Comparison of ENCODE assay signal across 9 mouse cellular contexts in genomic region chr4:84836979-84837378, GRCm38 (mm10). TPM values are rescaled to one million over a fixed set of nuclear protein-coding genes. Genes with fewer than 3 reads are reported as not detected.
DNase-seq lines count a peak whose midpoint lies in the region; ATAC-seq and TF ChIP-seq lines count a peak whose summit lies in the region.
"Had no signal": no experiment of that assay in that cellular context is flagged by ENCODE, and none has a peak within 500 bp of the region (broad histone marks: within the 10 kb centered on the region; RNA-seq: fewer than 3 reads in every experiment).

No protein-coding gene starts in this region.

- no peaks in the 10 kb centered on the region for H3K4me1 ChIP-seq in midbrain, postnatal 0 days (ENCODE audit: insufficient read depth, low read length)
- H3K4me1 ChIP-seq in midbrain, embryonic 11.5 days (ENCODE audit: control insufficient read depth, insufficient read depth, low read length) = no peaks in the 10 kb centered on the region
- no peaks in the 10 kb centered on the region for H3K4me1 ChIP-seq in stomach, postnatal 0 days (replicated peaks; ENCODE audit: control insufficient read depth, insufficient read depth)
- H3K4me1 ChIP-seq: neural tube, embryonic 12.5 days had no signal

- H3K4me2 ChIP-seq in midbrain, postnatal 0 days (ENCODE audit: low read depth, low read length, poor library complexity, severe bottlenecking) = no peak overlapping the region
- no peak overlapping the region for H3K4me2 ChIP-seq in midbrain, embryonic 11.5 days
- no peak overlapping the region for H3K4me2 ChIP-seq in stomach, postnatal 0 days (replicated peaks; ENCODE audit: low read depth)
- H3K4me2 ChIP-seq: neural tube, embryonic 12.5 days had no signal

- no peak overlapping the region for H3K4me3 ChIP-seq in gastrocnemius, adult 2 months
- H3K4me3 ChIP-seq in midbrain, postnatal 0 days (ENCODE audit: low read depth, low read length) = no peak overlapping the region
- H3K4me3 ChIP-seq in midbrain, embryonic 11.5 days (ENCODE audit: low read depth, low read length) = no peak overlapping the region
- H3K4me3 ChIP-seq in stomach, postnatal 0 days (ENCODE audit: low read depth, low read length) = no peak overlapping the region
- H3K4me3 ChIP-seq: neural tube, embryonic 12.5 days had no signal

- ATAC-seq in midbrain, postnatal 0 days (ENCODE audit: low FRiP score) = no peak
- no peak for ATAC-seq in midbrain, embryonic 11.5 days (ENCODE audit: low FRiP score)
- no peak for ATAC-seq in stomach, postnatal 0 days (ENCODE audit: low FRiP score, low TSS enrichment)

- no peak for TF ChIP-seq EP300 in stomach, postnatal 0 days (optimal IDR thresholded peaks at IDR 0.05)

- DNase-seq in gastrocnemius, adult 2 months = no peak
- no peak for DNase-seq in gastrocnemius, postnatal 10 days
- DNase-seq in midbrain, postnatal 0 days (ENCODE audit: low spot score) = peak; percentile 38
- DNase-seq in midbrain, embryonic 11.5 days (ENCODE audit: low spot score, missing footprints) = no peak
- DNase-seq in c-Kit-positive CD71-negative TER-119-negative erythroid progenitor cells, embryonic 14.5 days (ENCODE audit: low read depth) = peak; percentile 2
- peak; percentile 46 for DNase-seq in kidney, postnatal 10 days
- DNase-seq in stomach, postnatal 0 days (ENCODE audit: low spot score) = peak; percentile 20
- DNase-seq in yolk sac, embryonic 10.5 days (ENCODE audit: low spot score) = no peak

- no peak overlapping the region for H3K9ac ChIP-seq in midbrain, postnatal 0 days (replicated peaks; ENCODE audit: low read length, poor library complexity, severe bottlenecking)
- H3K9ac ChIP-seq in midbrain, embryonic 11.5 days (ENCODE audit: low read length) = no peak overlapping the region
- H3K9ac ChIP-seq in stomach, postnatal 0 days (ENCODE audit: low read length) = no peak overlapping the region
- H3K9ac ChIP-seq: neural tube, embryonic 12.5 days had no signal

- H3K27me3 ChIP-seq in midbrain, postnatal 0 days (ENCODE audit: insufficient read depth, low read length) = no peaks in the 10 kb centered on the region
- no peaks in the 10 kb centered on the region for H3K27me3 ChIP-seq in midbrain, embryonic 11.5 days (ENCODE audit: control insufficient read depth, insufficient read depth, low read length)
- H3K27me3 ChIP-seq in stomach, postnatal 0 days (ENCODE audit: control insufficient read depth, insufficient read depth, low read length) = no peaks in the 10 kb centered on the region
- H3K27me3 ChIP-seq: neural tube, embryonic 12.5 days had no signal

- WGBS in midbrain, postnatal 0 days = 46% methylated on average over 5 of the region's 5 CpGs
- 47% methylated on average over 5 of the region's 5 CpGs for WGBS in midbrain, embryonic 11.5 days
- WGBS in stomach, postnatal 0 days = 46% methylated on average over 5 of the region's 5 CpGs

- TF ChIP-seq CTCF in gastrocnemius, adult 2 months (IDR thresholded peaks at IDR 0.05) = peak; percentile 70
- peak; percentile 64 for TF ChIP-seq CTCF in midbrain, postnatal 0 days (IDR thresholded peaks at IDR 0.05)
- TF ChIP-seq CTCF in stomach, postnatal 0 days (IDR thresholded peaks at IDR 0.05; ENCODE audit: low read depth) = peak; percentile 81

- intact Hi-C loops in gastrocnemius, adult 2 months (cut with DNase I) = no loop called here

- no peaks in the 10 kb centered on the region for H3K9me3 ChIP-seq in midbrain, postnatal 0 days (ENCODE audit: low read length)
- H3K9me3 ChIP-seq in midbrain, embryonic 11.5 days (ENCODE audit: control insufficient read depth, low read length) = no peaks in the 10 kb centered on the region
- no peaks in the 10 kb centered on the region for H3K9me3 ChIP-seq in stomach, postnatal 0 days (ENCODE audit: control insufficient read depth, low read length)
- H3K9me3 ChIP-seq: neural tube, embryonic 12.5 days had no signal

- no peaks in the 10 kb centered on the region for H3K36me3 ChIP-seq in midbrain, postnatal 0 days (ENCODE audit: insufficient read depth, low read length)
- no peaks in the 10 kb centered on the region for H3K36me3 ChIP-seq in midbrain, embryonic 11.5 days (ENCODE audit: control insufficient read depth, insufficient read depth, low read length)
- H3K36me3 ChIP-seq in stomach, postnatal 0 days (ENCODE audit: control insufficient read depth, insufficient read depth, low read length) = no peaks in the 10 kb centered on the region
- H3K36me3 ChIP-seq: neural tube, embryonic 12.5 days had no signal

- H3K27ac ChIP-seq in gastrocnemius, adult 2 months = no peak overlapping the region
- no peak overlapping the region for H3K27ac ChIP-seq in midbrain, postnatal 0 days (ENCODE audit: low read depth, low read length)
- no peak overlapping the region for H3K27ac ChIP-seq in midbrain, embryonic 11.5 days (ENCODE audit: low read depth, low read length)
- no peak overlapping the region for H3K27ac ChIP-seq in stomach, postnatal 0 days (replicated peaks)
- H3K27ac ChIP-seq: neural tube, embryonic 12.5 days had no signal

RNA-seq across cellular contexts. Expression of gene Cntln, which starts 47.1 kb away (rescaled TPM):
- total RNA-seq in gastrocnemius, adult 2 months (2021) = 1 to 10 TPM in 1 of 2 experiments, under 1 TPM in 1; 0.99 to 1.5 TPM
- total RNA-seq in gastrocnemius, postnatal 10 days (2021) = 1 to 10 TPM; 5.6 to 6.3 TPM
- total RNA-seq in midbrain, postnatal 0 days (2014; rRNA removed) = 9.3 and 10.1 TPM in 2 replicates
- 4.2 and 5.5 TPM in 2 replicates for polyA plus RNA-seq in midbrain, postnatal 0 days (2015; fragmentation: Nextera tagmentation; extraction: Ambion mirVana)
- 11.1 TPM in 2 replicates for polyA plus RNA-seq in midbrain, embryonic 11.5 days (2014; fragmentation: Nextera tagmentation; extraction: Ambion mirVana)
- polyA plus RNA-seq in stomach, postnatal 0 days (2015; fragmentation: Nextera tagmentation; extraction: Ambion mirVana) = 5.2 and 5.6 TPM in 2 replicates

Comparison
In these comparisons a context has a peak if more than half of its experiments do, and no peak if none do; other contexts are left out.
1. DNase-seq: peak in midbrain, postnatal 0 days (single experiment), c-Kit-positive CD71-negative TER-119-negative erythroid progenitor cells, embryonic 14.5 days (single experiment), kidney, postnatal 10 days (single experiment) and stomach, postnatal 0 days (single experiment); none in gastrocnemius, adult 2 months (single experiment), gastrocnemius, postnatal 10 days (single experiment), midbrain, embryonic 11.5 days (single experiment) and yolk sac, embryonic 10.5 days (single experiment).
2. Peak in every context shown above with its lines, with median percentiles within 50 percentile points of each other: CTCF ChIP-seq.